Mouse (Mus musculus) ovary, postnatal 14 days (tissue): ENCODE measurements around the gene Gps1.
"Not testable (repeated sequence)": the region's sequence is repeated elsewhere in the genome, so short reads cannot be mapped to it uniquely, and the experiment has no call there.

ENCODE experiments used
- DNase-seq: peaks from one replicate; pipeline ENCODE4 v3.0.0; 2022; ENCODE audit warnings: low spot score

The Gps1 gene

DNA sequence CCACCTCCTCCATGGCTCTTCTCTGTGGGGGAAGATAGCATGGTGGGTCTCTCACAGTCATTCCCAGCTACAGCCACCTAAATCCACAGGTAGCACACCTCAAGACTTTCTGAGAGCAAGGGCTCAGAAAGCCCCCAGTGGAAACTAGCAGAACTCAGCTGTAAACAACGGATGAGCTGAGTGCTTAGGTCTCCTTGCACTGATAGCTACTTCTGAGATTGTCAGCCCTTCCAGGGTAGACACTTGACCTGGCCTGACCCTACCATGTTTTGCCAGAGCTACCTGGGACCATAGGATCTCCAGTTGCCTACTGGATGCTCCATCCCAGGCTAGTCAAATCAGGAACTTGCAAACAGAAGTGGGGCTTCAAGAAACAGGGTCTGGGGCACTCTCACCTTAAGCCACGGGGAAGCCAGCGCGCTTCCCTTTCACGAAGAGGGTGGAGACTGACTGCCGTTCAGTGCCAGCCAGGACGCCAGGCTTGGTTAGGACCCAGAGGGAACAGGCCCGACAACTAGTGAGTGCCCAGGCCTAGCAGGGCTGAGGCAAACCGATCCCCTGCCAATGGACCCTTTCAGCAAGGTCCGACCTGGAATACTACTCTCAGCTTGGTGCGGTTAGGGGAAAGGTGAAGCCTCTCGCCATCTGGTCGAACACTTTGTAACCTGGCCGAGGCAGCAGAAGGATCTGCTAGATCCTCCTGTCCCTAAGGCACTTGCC lies 38.9 kb downstream of the Gps1 start:
- no peak for DNase-seq

DNA sequence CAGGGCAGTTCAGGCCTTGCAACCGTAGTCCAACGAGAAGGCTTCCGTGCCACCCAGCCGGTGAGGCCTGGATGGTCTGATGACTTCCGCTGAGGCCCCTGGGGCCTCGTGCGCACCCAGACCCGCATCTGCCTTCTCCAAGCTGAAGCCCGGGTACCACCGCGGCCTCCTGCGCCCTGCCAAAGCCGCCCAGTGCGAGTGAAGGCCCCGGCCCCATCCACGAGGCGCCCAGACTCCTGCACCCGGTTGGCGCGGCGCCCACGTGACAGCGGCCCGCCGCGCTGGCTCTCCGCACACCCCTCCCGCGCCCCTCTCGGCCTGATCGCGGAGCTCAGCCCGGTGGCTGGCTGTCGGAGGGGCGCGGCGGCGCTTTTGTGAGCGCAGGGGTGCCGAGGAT lies 39.5 kb downstream of the Gps1 start:
- no peak for DNase-seq

DNA sequence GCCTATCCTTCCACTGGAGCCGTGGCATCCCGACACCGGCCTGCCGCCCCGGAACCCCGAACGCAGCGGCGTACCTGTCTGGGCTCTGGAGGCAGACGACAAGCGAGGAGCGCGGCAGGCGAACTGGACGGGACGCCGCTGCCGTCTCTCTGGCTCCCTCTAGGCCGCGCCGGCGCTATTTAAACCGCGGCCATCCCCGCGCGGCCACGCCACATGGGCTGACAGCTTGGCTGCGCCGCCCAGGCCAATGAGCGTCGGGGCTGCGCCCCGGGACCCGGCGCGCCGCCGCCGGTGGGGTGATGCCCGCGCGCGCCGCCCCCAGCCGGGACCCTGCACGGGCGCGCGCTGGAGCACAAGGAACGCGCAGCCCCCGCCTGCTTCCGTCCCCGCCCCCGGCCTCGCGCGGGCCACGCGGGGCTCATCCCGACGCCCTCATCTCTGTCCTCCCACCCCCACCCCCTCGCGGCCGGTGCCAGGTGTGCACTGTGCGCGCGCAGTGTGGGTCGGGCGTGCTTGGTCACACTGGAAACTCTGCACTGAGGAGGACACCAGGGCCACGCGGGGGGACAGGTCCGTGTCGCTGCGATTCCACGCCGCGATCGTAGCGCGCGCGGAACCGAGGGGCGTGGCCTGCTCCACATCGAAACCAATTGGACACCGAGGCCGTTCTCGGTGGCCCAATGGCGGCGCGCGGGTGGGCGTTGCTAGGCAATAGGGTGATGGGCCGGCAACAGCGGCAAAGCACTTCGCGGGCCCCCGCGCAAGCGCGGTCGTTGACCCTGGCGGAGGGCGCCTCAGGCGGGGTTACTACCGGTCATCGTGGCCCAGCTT lies 40.1 kb downstream of the Gps1 start, which contains the start of gene Fasn:
Gene Fasn (minus strand): TSS at position 592 of the 831 bp plus-strand sequence.
- DNase-seq: peak; percentile 93

DNA sequence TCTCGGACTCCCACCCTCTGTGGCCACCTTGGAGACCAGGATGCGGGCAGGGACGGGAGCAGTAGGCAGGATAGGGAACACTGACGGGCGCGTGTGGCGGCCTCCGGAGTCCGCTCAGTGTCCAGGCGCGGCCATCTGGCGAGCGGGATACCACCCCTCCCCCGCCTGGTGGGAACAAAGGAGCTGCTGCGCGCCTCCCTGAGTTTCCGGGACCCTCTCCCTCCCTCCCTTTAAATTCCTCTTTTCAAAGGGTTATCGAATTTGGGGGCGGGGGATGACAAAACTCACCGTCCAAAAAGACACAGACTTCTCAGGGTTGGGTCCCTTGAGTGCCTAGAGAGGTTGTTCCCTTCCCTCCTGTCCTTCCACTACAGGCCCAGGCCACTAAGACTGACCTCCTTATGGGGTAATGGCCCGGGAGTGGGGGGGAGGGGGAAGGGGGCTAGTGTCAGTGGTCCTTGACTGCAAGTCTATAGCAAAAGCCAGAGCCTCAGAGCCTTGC lies 40.8 kb downstream of the Gps1 start:
- no peak for DNase-seq

DNA sequence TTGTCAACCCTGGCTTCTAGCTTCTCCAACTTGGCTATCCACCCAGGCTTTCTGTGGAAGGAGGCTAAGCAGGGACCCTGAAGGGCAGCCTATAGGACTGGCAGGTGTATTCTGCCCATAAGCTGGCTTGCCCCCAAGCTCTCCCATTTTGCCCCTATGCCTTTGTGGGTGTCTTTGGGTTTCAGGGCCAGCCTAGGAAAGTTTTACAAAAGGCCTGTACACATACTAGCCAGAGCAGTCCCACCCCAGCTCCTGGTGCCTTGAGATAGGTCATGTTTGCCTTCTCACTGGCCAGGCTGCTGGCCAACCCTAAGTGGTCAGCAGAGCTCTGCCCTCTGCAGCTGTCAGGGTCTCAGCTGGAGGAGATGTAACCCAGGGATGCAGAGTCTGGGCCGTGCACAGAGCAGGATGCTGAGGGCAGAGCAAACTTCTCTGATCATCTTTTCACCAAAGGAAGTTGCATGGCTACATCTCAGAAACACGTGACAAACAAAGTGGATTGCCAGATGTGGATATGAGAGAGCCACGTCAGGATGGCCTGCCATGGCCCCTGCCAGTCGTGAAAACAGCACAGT lies 41.3 kb downstream of the Gps1 start:
- no peak for DNase-seq

DNA sequence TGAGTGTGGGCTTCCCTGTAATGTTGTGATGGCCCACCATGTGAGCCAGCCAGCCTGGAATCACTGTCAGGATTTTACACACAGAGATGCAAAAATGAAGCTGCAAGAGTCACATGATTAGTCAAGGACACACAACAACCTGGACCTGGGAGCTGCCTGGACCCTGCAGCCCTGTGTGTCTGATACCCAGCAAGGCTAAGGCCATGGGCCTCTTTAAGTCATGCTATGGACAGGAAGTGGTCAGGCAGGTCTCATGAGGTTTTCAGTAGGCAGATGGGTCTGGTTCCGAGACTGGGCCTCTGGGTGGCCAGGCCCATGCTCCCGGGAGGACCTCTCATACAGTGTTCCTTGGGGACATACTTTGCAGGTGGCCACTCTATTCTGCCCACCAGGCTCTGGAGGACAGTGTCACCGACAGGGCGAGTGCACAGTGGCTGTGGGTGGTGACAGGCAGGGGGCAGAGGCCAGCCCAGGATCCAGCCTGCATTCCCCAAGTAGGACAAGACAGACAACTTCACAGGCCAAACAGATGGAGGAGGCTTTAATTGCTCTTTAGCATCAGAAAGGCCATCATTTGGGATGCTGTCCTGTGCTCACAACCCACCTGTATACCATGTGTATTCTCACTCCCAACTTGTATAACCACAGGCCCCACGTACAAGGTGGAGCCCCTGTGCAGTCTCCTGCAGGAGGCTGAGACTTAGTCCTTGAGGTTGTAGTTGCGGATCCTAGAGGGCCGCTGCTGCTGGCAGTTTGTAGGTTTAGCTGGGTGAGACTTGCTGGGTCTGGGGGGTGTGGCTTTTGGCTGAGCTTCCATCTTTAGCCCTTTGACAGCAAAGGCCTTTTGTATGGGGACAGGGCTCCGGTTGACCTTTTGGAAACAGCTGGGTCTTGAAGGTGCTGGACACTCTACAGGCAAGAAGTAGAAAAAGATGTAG lies 42.2 kb downstream of the Gps1 start:
- DNase-seq: no peak

DNA sequence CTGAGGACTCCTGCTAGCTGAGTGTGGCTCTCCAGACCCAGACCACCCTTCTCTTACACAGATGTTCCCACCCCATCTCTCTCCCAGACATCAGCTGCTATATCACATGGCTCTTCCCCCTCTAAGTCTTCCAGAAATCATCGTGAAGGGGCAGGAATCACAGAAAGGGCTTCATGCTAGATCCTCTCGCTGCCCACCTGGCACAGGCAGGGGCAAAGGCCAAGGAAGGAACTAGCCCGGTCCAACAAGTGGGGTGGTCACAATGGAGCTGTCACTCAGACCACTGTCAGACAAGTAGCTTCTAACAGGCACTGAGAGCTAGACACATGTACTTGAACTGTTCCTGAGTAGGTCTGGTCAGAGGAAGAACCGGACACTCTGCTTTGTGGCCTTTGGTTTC lies 44.3 kb downstream of the Gps1 start:
- no peak for DNase-seq

DNA sequence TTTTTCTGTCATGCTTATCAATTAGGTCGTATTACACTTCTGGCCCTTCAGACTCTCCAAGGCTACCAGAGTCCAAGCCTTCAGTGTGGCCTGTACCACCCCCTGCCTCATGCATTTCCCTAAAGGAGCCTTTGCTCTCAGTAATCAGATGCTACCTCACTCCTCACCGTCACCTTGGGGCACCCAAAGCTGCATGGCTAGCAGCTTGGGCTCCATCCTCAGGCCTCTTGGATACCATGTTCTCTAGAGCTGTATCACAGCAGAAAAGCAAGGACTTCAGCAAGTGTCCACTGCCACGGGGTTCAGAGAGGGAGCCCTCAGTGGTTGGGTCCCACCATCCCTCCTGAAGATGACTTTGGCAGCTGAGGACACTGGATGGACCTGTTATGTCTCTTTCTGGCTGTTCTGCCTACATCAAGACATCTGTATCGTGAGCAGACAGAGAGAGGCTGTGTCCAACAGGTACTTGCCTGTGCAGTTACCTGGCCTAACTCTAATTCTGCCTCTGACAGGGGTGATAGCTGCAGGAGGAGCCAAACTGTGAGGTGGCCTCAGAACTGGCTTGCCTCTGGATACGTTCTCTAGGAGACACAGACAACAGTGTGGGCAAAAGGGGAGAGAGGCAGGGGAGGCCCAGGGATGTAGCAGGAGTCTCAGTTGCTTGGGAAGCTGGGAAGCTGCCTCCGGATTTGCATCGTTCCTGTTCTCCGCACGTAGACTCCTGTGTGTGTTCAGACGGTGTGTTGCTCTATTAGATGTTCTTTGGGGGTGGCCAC lies 45.9 kb downstream of the Gps1 start:
- DNase-seq: no peak

DNA sequence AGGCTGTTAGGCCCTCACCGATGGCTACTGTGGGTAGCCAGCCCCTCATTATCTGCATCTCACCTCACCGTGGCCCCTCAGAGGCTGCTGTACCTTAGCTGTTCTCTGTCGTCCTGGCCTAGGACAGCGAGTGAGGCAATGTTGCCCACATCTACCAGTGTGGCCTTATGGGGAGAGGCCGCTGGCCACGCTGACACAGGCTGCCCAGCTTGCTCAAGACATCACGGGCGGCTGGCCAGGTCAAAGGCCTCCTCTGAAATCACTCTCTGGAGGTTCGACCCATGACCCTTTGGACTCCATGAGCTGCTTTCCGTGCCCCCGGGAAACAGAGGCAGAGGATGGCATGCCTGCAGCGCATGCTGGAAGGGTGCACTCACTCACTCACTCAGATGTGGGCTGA lies 46.6 kb downstream of the Gps1 start:
- DNase-seq: no peak

DNA sequence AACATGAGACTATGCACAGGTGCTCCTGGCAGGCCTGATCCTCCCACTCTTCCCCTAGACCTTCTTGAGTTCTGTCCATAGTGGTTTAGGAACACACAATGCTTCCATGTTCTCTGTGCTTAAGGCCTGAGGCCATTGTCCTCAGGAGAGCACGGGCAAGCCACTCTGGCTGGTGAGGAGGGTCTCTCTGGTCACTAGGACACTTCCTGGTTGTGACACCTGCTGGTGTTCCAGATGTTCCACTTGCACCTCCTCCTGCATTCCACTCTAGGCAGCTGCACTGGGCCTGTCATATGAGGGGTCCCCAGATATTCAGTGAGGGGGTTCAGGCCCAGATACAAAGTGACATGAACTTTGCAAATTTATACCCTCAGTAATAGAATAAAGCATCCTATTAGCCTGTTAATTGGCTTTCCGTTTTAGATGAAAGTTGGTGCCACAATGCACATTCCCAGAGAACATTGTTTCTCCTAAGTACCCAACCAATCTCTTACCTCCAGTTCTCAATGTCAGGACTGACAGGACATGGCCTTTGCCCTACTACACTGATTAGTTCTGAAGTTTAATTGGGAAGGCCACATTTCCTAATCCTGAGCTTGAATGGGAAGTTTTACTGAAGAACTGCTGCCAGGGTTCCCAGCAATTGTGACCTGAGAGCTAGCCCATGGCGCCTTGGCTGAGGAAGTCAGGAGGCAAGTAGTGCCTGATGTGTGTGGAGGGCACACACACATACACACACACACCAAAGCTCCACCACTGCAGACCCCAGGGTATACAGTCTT lies 47.8 kb downstream of the Gps1 start:
- DNase-seq: no peak

DNA sequence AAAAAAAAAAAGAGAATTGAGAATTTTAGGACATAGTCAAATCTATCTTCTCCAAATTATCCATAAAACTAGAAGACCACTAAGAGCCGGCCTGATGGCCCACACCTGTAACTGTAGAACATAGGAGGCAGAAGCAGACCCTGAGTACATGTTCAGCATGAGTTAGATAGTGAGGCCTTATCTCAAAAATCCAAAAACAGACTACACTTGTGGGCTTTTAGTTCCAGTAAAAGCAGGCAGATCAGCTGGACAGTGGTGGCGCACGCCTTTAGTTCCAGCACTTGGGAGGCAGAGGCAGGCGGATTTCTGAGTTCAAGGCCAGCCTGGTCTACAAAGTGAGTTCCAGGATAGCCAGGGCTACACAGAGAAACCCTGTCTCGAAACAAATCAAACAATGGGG lies 48.9 kb downstream of the Gps1 start:
- not testable (repeated sequence) for DNase-seq

DNA sequence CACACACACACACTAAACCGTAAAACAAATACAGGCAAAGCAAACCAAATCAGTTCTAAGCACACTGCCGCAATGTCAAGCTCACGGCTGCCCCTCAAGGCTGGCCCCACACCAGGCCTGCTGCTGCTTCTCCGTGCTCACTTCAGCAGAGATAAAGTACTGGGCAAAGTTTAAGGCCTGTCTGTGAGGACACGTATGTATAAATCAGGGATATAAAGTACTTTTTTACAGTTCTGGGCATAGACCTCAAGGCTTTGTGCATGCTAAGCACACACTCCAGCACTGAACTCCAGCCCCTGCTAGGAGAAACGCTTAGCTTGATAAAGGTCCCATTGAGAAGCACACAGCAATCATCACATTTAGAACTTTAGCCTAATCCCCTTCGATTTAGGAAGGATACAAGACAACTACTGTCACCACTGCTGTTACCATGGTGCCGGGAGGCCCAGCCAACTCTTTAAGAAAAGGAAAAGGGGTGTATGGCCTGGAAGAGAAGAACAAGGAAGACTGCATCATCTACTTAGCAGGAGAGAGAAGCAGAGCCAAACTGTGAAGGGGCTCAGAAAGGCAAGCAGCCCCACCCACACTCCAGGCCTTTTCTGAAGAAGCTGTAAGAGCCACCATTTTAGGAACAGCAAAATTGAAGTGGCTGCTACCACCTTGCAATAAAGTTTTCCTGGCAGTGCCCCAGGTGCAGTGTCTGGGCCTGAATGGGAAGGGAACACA lies 49.6 kb downstream of the Gps1 start:
- no peak for DNase-seq
